Mouse (Mus musculus) bone marrow macrophage, adult 2 months (primary cell): Measurements from ENCODE around the gene Nog.

Experiments used
- CTCF ChIP-seq: IDR thresholded peaks from 2 replicates; pipeline ENCODE4 v1.5.1; 2012; ENCODE audit warnings: low read depth, mild to moderate bottlenecking, low read length, moderate library complexity
- POLR2A ChIP-seq: IDR thresholded peaks from 2 replicates; pipeline ENCODE4 v1.6.1; 2012; ENCODE audit warnings: mild to moderate bottlenecking, low read depth, low read length, borderline replicate concordance

DNA sequence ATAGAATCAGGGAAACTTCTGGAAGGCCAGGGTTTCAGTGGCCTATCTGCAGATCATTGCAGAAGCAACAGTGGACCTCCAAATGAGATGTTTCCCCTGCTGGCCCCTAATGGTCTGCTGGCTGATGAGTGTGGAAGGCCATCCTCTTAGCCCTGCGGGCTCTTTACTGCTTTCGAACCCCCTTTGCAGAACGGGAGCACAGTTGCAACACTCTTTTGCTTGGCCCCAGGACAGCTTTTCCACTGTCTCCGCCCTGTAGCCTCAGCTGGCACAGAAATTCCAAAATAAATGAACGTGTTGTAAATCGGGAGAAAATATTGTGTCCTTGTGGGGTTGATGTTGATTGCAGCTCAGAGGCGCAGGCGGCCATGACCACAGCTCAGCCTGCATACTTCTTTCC lies 37.7 kb upstream of the Nog start:
- TF ChIP-seq CTCF, result no peak
- no peak for TF ChIP-seq POLR2A
